Mouse (Mus musculus): Measurements from ENCODE around the gene Il1b.

- TF ChIP-seq CTCF (IDR thresholded peaks at IDR 0.05; ENCODE audit: control insufficient read depth, insufficient read depth, insufficient read length) = no peak
- TF ChIP-seq MYOG (IDR thresholded peaks at IDR 0.05; ENCODE audit: control insufficient read depth, extremely low read depth, insufficient read length) = no peak
- no peak for TF ChIP-seq CEBPB (IDR thresholded peaks at IDR 0.05; ENCODE audit: low read depth)
Measured at GRCm38 (mm10) chr2:129373307-129373706, 2.4 kb upstream of the Il1b start.
